Mouse (Mus musculus): ENCODE results near the gene Hist1h2ah.

DNA sequence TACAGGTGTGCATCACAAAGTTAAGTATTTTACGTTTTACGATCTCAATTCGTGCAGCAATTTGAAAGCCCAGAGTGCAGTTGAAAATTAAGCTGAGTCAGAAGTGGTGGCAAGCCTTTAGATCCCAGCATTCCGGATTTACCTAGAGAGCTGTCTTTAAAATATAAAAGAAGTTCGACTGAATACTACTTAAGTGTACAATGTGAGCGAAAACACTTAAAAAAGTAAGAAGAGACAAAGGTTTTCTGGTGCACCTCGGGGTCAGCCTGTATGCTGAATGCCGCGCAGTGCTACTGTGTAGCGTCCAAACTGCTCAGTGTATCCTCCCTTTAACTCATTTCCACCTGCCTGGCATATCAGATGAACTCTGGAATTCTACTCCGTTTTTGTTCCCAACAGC is 13.8 kb downstream of the Hist1h2ah start:
- TF ChIP-seq CTCF (IDR thresholded peaks at IDR 0.05; ENCODE audit: low read depth), result no peak
- TF ChIP-seq EP300 (IDR thresholded peaks at IDR 0.05; ENCODE audit: low read depth), result no peak

All from heart, postnatal 0 days (tissue).